Mouse (Mus musculus) intestine, postnatal 0 days (tissue): Measurements from ENCODE around the gene Gm49378. TPM values are rescaled to one million over a fixed set of nuclear protein-coding genes. Genes with fewer than 3 reads are reported as not detected.

Source experiments
- ATAC-seq: fragments of 200-750 bp; cut with Nextera tagmentation; 2 replicates; pipeline ENCODE4 v1.8.0; 2017; ENCODE audit warnings: mild to moderate bottlenecking, moderate TSS enrichment, moderate library complexity
- H3K27ac ChIP-seq: fragments of 300-500 bp; sonication (generic); 2 replicates; pipeline ENCODE4 v1.5.1; 2014; ENCODE audit warnings: mild to moderate bottlenecking, low read depth, low read length, moderate library complexity
- H3K27me3 ChIP-seq: fragments of 300-500 bp; sonication (generic); replicated peaks from 2 replicates; pipeline ENCODE4 v1.6.1; 2014; ENCODE audit warnings: low read length, mixed read lengths; ENCODE audit not compliant: control insufficient read depth, insufficient read depth
- H3K36me3 ChIP-seq: fragments of 300-500 bp; sonication (generic); 2 replicates; pipeline ENCODE4 v1.6.1; 2014; ENCODE audit warnings: mild to moderate bottlenecking, moderate library complexity; ENCODE audit not compliant: control insufficient read depth, insufficient read depth
- H3K4me1 ChIP-seq: fragments of 300-500 bp; sonication (generic); replicated peaks from 2 replicates; pipeline ENCODE4 v1.6.1; 2014; ENCODE audit warnings: antibody characterized with exemption, low read length, mixed read lengths; ENCODE audit not compliant: control insufficient read depth, insufficient read depth
- H3K4me2 ChIP-seq: fragments of 300-500 bp; sonication (generic); replicated peaks from 2 replicates; pipeline ENCODE4 v1.6.1; 2014; ENCODE audit warnings: low read depth, mild to moderate bottlenecking, moderate library complexity
- H3K4me3 ChIP-seq: fragments of 300-500 bp; sonication (generic); 2 replicates; pipeline ENCODE4 v1.5.1; 2014; ENCODE audit warnings: low read depth, low read length
- H3K9ac ChIP-seq: fragments of 300-500 bp; sonication (generic); 2 replicates; pipeline ENCODE4 v1.6.1; 2014; ENCODE audit warnings: mild to moderate bottlenecking, low read depth, low read length
- H3K9me3 ChIP-seq: fragments of 300-500 bp; sonication (generic); 2 replicates; pipeline ENCODE4 v1.6.1; 2016; ENCODE audit warnings: mixed run types; ENCODE audit not compliant: control insufficient read depth
- CTCF ChIP-seq: sonication (generic); IDR thresholded peaks from 2 replicates; pipeline ENCODE4 v1.5.1; 2016; ENCODE audit warnings: low read depth, mild to moderate bottlenecking, control low read depth, antibody characterized with exemption, moderate library complexity
- WGBS: fragments of 180-500 bp; shearing (Covaris S2); extraction: QIAGEN DNeasy Blood & Tissue Kit; methylation state at CpG from one replicate; pipeline ENCODE4 v1.1.7; 2014; 5-methylcytosine and 5-hydroxymethylcytosine counted together
- polyA plus RNA-seq: library from polyadenylated mRNA; unstranded; fragments of >200 nt; fragmentation: Nextera tagmentation; extraction: Ambion mirVana; gene quantifications from 2 replicates; pipeline ENCODE4 v1.2.1, GENCODE M21; 2015

The Gm49378 gene
- polyA plus RNA-seq, 1 experiment from 2014 or later = 2.3 TPM

DNA sequence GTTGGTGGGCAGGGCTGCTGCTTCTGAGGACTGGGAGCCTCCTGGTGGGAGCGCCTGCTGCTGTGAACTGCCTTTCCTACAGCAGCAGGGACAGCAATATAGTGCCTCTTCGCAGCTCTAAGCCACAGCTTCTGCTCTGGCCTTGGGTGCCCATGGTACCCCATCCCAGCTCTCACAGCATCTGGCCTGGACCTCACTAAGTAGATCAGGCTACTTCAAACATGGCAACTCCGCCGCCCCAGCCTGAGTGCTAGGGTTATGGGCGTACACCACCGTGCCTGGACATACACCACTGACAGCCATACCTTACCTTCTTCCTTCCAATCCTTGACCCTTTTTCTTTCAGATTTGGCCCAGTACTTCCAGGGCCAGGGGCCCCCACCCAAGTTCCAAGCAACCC is 29.4 kb downstream of the Gm49378 start:
- no peak for TF ChIP-seq CTCF
- Histone ChIP-seq H3K9me3 (no peaks in the 10 kb centered on the region), H3K4me3 (no peak overlapping the region), H3K27ac (peak overlapping the region; percentile 64; the same call in 1 of the 2 replicates), H3K27me3 (no peaks in the 10 kb centered on the region), H3K9ac (no peak overlapping the region), H3K36me3 (peaks cover 47% of the 10 kb centered on the region), H3K4me2 (no peak overlapping the region), H3K4me1 (0 out of 2 replicates have a peak, but pooled peaks cover 11% of the 10 kb centered on the region)
- WGBS = 92% methylated on average over 6 of the region's 6 CpGs
- ATAC-seq = no peak

DNA sequence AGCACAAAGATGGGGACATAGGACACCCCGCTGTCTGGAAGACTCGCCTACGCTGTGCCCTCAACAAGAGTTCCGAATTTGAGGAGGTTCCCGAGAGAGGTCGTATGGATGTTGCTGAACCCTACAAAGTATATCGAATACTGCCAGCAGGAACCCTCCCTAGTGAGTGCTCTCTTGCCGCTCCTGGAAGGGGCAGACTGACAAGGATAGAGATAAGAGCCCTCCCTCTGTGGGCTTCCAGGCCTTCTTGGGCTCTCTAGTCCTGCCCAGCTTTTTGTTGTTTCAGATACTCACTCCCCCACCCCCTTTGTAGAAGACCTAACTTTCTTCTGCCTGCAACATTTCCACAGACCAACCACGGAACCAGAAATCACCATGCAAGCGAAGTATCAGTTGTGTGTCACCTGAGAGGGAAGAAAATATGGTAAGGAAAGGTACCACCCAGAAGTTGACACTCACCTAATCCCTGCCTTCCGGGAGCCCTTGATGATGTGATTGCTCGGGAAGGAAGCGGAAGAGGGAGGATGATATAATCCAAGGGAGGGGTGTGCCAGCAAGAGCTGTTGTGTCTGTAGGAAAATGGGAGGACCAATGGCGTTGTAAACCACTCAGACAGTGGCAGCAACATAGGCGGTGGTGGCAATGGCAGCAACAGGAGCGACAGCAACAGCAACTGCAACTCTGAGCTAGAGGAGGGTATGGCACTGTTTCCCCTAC is 31.8 kb downstream of the Gm49378 start:
- Histone ChIP-seq H3K9me3 (no peaks in the 10 kb centered on the region), H3K27me3 (no peaks in the 10 kb centered on the region), H3K9ac (no peak overlapping the region), H3K36me3 (peaks cover 72% of the 10 kb centered on the region), H3K4me3 (no peak overlapping the region), H3K4me1 (0 out of 2 replicates have a peak, but pooled peaks cover 11% of the 10 kb centered on the region), H3K27ac (peak overlapping the region; percentile 85), H3K4me2 (peak overlapping the region; percentile 35)
- TF ChIP-seq CTCF = no peak
- 87% methylated on average over 16 of the region's 16 CpGs for WGBS
- peak; percentile 31 for ATAC-seq

DNA sequence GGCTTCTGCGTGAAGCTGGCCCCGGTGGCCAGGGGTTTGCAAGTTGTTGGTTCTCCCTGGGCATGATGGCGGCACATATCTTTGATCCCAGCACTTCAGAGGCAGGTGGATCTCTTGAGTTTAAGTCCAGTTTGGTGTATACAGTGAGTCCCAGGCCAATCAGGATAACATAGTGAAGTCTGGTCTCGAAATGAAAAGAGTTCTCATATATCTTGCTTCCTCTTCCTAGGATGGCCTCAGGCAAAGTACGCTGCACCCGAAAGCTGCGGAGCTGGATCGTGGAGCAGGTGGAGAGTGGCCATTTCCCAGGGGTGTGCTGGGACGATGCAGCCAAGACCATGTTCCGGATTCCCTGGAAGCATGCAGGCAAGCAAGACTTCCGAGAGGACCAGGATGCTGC is 32.9 kb downstream of the Gm49378 start:
- 0 out of 2 replicates have a peak, but pooled peaks cover 11% of the 10 kb centered on the region for H3K4me1 ChIP-seq
- no peaks in the 10 kb centered on the region for H3K27me3 ChIP-seq
- WGBS = 88% methylated on average over 11 of the region's 11 CpGs
- no peaks in the 10 kb centered on the region for H3K9me3 ChIP-seq
- TF ChIP-seq CTCF = no peak
- H3K4me2 ChIP-seq = peak overlapping the region; percentile 68
- no peak for ATAC-seq
- H3K9ac ChIP-seq = peak overlapping the region; percentile 66
- H3K4me3 ChIP-seq = peak overlapping the region; percentile 55
- H3K36me3 ChIP-seq = peaks cover 78% of the 10 kb centered on the region
- peak overlapping the region; percentile 94; the same call in 1 of the 2 replicates for H3K27ac ChIP-seq

DNA sequence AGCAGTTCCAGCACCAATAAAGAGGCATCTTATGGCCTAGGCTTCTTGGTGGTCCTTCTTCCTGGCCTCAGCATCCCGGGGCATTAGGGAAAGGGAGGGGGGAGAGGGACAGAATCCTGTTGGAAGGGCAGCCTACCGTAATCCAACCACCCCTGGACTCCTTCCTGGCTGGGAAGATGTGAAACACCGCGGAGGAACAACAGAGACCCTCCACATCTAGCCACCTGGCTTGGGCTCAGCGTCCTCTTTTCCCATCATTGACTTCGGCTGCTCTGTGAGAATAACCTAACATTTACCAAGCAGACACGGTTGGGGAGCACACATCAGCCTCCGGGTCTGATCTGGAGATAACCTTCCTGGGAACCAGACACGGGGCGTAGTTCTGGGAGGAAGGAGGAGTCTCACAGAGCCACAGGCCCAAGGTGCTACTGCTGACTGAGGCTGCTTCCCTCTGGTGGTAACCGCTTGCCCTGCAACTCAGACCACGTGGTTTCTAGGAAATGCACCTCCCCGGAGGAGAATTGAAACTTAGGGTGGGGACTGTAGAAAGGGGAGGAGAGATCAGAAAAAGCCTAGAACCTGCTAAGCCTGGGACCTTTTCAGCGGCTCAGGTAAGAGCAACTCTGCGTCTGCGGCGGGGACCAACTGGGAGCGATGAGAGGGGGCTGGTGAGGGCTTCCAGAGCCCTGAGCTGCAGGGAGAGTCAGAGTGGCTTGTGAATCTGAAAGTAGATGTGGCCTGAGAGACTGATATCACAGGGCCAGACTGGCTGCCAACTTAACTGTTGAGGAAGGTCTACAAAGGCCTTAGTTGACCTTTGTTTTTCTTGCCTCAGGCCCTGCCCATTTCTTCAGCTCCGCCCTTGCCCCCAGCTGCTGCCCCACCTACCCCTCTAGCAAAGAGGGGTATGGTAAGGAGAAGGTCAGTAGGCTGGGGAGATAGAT is 33.8 kb downstream of the Gm49378 start:
- H3K27ac ChIP-seq = peak overlapping the region; percentile 94
- no peaks in the 10 kb centered on the region for H3K27me3 ChIP-seq
- 12% methylated on average over 19 of the region's 19 CpGs for WGBS
- peak overlapping the region; percentile 66 for H3K9ac ChIP-seq
- H3K36me3 ChIP-seq = peaks cover 79% of the 10 kb centered on the region
- peak overlapping the region; percentile 55 for H3K4me3 ChIP-seq
- no peaks in the 10 kb centered on the region for H3K9me3 ChIP-seq
- 0 out of 2 replicates have a peak, but pooled peaks cover 11% of the 10 kb centered on the region for H3K4me1 ChIP-seq
- H3K4me2 ChIP-seq = peak overlapping the region; percentile 68
- peak; percentile 83 for ATAC-seq
- peak; percentile 98 for TF ChIP-seq CTCF

DNA sequence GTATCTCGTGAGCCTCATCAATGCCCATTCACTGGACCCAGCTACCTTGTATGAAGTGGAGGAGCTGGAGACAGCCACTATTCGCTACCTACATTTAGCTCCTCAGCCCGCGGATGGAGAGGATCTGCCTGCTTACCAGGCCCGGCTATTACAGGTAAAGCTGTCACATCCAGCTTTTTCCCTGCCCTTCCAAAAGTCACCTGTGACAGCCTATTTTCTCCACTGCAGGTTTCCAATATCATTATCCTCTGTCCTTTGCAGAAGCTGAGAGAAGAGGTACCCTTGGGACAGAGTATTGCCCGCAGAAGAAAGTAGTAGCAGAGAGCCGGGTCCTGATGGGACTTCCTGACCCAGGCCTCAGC is 34.4 kb downstream of the Gm49378 start, which contains the start of gene Irf9:
TSS of gene Irf9 (plus strand) at position 301 of the 362 bp plus-strand sequence.
- TF ChIP-seq CTCF = no peak
- 78% methylated on average over 7 of the region's 7 CpGs for WGBS
- H3K9me3 ChIP-seq = no peaks in the 10 kb centered on the region
- peak within 1 kb of the TSS; percentile 55 for H3K4me3 ChIP-seq
- ATAC-seq = no peak
- 0 out of 2 replicates have a peak, but pooled peaks cover 11% of the 10 kb centered on the region for H3K4me1 ChIP-seq
- H3K4me2 ChIP-seq = peak within 1 kb of the TSS; percentile 68
- peaks cover 79% of the 10 kb centered on the region for H3K36me3 ChIP-seq
- peak within 1 kb of the TSS; percentile 66 for H3K9ac ChIP-seq
- peak within 1 kb of the TSS; percentile 94 for H3K27ac ChIP-seq
- no peaks in the 10 kb centered on the region for H3K27me3 ChIP-seq
